Mouse (Mus musculus): Measurements from ENCODE around the gene Cln6.
"Not testable (repeated sequence)": the region's sequence is repeated elsewhere in the genome, so short reads cannot be mapped to it uniquely, and the experiment has no call there.

The Cln6 gene

GRCm38 (mm10) chr9:62834906-62835305, 3.7 kb upstream of the Cln6 start:
- DNase-seq = no peak

- no peak for DNase-seq
These were observed 2.7 kb upstream of the Cln6 start for GRCm38 (mm10) chr9:62835705-62836446.

- DNase-seq = no peak
These were observed 974 bp upstream of the Cln6 start for GRCm38 (mm10) chr9:62837611-62838010.

- no peak for DNase-seq
These were observed 459 bp upstream of the Cln6 start for GRCm38 (mm10) chr9:62838146-62838505.

- DNase-seq = no peak
These were observed 686 bp downstream of the Cln6 start for GRCm38 (mm10) chr9:62839172-62839770.

- no peak for DNase-seq
These were observed 4.9 kb downstream of the Cln6 start for GRCm38 (mm10) chr9:62843356-62844024.

GRCm38 (mm10) chr9:62844461-62844860, 5.9 kb downstream of the Cln6 start:
- DNase-seq = no peak

GRCm38 (mm10) chr9:62847694-62848093, 9.1 kb downstream of the Cln6 start:
- peak; percentile 79 to 91 for DNase-seq

GRCm38 (mm10) chr9:62848641-62849040, 10.1 kb downstream of the Cln6 start:
- DNase-seq = no peak

GRCm38 (mm10) chr9:62851571-62851970, 13.0 kb downstream of the Cln6 start:
- no peak for DNase-seq

GRCm38 (mm10) chr9:62854483-62854882, 15.9 kb downstream of the Cln6 start:
- peak in 1 of 2 experiments; percentile 52 for DNase-seq

GRCm38 (mm10) chr9:62857216-62857615, 18.6 kb downstream of the Cln6 start:
- DNase-seq = peak in 1 of 2 experiments; percentile 25

GRCm38 (mm10) chr9:62857719-62858261, 19.2 kb downstream of the Cln6 start, which contains the start of gene Calml4:
Gene Calml4, plus strand, starts transcription at chr9:62858080.
- peak; percentile 81 to 87 for DNase-seq

- peak in 1 of 2 experiments; percentile 9 for DNase-seq
These were observed 19.9 kb downstream of the Cln6 start for GRCm38 (mm10) chr9:62858266-62859019.

- DNase-seq = not testable (repeated sequence)
These were observed 21.5 kb downstream of the Cln6 start for GRCm38 (mm10) chr9:62860102-62860501.

GRCm38 (mm10) chr9:62860866-62861265, 22.3 kb downstream of the Cln6 start:
- no peak for DNase-seq

GRCm38 (mm10) chr9:62869236-62869635, 30.7 kb downstream of the Cln6 start:
- not testable (repeated sequence) for DNase-seq

GRCm38 (mm10) chr9:62870728-62871127, 32.1 kb downstream of the Cln6 start:
- DNase-seq = no peak

- no peak for DNase-seq
These were observed 38.5 kb downstream of the Cln6 start for GRCm38 (mm10) chr9:62876966-62877616.

GRCm38 (mm10) chr9:62877825-62878224, 39.2 kb downstream of the Cln6 start:
- no peak for DNase-seq

- peak; percentile 60 to 77 for DNase-seq
These were observed 43.3 kb downstream of the Cln6 start for GRCm38 (mm10) chr9:62881871-62882270.

- DNase-seq = no peak
These were observed 55.9 kb downstream of the Cln6 start for GRCm38 (mm10) chr9:62894486-62894885.
